Mouse (Mus musculus): ENCODE results near the gene Gm10053. TPM values are rescaled to one million over a fixed set of nuclear protein-coding genes. Genes with fewer than 3 reads are reported as not detected.

Gm10053 gene
- 10 to 100 TPM; 30.2 to 34.8 TPM for polyA plus RNA-seq (2012; fragmentation: generic; extraction: Trizol)

GRCm38 (mm10) chr19:24875129-24875870 is at the start of gene Gm10053:
TSS of gene Gm10053 (plus strand) at chr19:24875686.

DNA sequence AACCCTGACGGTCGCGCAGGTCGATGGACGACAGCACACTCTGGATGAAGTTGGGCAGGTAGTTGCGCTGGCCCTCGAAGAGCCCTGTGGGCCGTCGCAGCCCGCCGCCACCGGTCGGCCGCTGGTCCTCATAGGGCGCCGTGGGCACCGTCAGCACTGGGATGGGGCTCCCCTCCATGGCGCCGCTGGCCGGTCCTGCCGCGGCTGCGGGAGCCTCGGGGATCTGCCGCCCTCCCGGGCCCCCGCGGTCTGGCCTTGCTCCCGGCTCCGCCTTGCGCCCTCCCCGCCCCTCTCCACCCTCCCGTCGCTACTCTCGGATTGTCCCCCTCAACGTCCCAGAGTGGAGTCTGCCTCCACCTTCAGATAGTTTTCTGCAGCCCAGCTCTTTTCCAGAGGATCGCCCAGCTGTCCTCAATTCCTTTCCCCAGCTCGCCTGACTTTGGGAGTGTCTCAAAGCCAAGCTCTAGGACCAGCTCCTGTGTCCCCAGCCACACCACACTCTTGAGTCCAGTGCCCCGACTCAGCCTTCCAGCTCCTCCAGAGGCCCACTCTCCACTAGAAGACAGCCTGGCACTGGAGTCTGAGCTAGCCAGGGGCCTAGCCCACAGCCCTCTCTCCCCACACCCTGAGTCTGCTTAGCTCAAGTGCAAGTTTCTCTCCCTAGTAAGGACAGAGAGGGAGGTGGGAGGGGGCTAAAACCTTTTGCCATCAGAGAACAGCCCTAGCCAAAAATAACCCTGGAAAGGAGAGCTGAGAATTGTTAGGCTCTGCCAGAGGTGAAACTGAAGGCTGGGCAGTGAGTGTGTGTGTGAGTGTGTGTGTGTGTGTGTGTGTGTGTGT is 13.7 kb upstream of the Gm10053 start, which contains the start of gene Pgm5:
TSS of gene Pgm5 (minus strand) at position 244 of the 840 bp plus-strand sequence.

DNA sequence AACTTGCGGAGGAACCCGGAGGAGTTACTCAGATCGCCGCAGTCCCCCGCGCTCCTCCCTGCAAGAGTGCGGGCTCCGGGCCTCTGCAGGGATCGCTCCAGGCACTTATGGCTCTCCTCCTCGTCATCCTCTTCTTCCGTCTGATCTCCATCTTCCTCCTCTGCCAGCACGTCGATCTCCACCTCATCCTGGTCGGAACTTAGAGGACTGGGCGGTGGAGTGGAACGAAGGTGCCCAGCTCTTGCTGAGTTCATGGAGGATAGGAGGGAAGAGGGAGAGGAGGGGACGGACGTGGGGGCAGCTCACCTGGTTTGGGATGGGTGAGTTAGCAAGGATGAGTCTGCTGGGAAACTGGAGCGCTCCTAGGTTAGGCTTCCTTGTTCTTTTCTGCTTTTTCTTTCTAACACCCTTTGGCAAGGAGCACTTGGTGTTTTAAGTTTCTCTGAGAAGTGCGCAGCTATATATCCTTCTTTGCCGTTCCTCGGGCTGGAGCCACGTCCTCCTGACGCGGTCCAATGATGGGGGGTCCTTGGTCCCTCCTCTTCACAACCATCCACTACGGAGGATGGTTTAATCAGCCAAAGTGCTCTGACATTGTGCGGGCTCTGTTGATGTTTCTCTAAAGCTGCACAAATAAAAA is 25.2 kb downstream of the Gm10053 start, which contains the start of gene Foxd4:
TSS of gene Foxd4 (minus strand) at position 617 of the 640 bp plus-strand sequence.

Other genes with a start within 250 kb of the Gm10053 start
- 1 to 10 TPM in 1 of 2 experiments, not detected in 1; 5.7 TPM for gene Tmem252, start 201.7 kb upstream of the Gm10053 start, polyA plus RNA-seq (2012; fragmentation: generic; extraction: Trizol)
- 10 to 100 TPM in 1 of 2 experiments, under 1 TPM in 1; 0.09 to 87.8 TPM for gene Pgm5, start 13.8 kb upstream of the Gm10053 start, polyA plus RNA-seq (2012; fragmentation: generic; extraction: Trizol)
- gene Foxd4, start 25.5 kb downstream of the Gm10053 start, polyA plus RNA-seq (2012; fragmentation: generic; extraction: Trizol): not detected
- 1 to 10 TPM in 1 of 2 experiments, under 1 TPM in 1; 0.53 to 6.2 TPM for gene Cbwd1, start 85.9 kb downstream of the Gm10053 start, polyA plus RNA-seq (2012; fragmentation: generic; extraction: Trizol)
- 1 to 10 TPM in 1 of 2 experiments, under 1 TPM in 1; 0.48 to 1.4 TPM for gene Dock8, start 123.8 kb downstream of the Gm10053 start, polyA plus RNA-seq (2012; fragmentation: generic; extraction: Trizol)